Mouse (Mus musculus) ES-E14 (cell line): ENCODE measurements around the gene Cfp.

Experiments used
- CHD2 ChIP-seq: IDR thresholded peaks from 2 replicates; pipeline ENCODE4 v1.6.1; 2014; ENCODE audit warnings: mild to moderate bottlenecking, low read depth, low read length, inconsistent platforms
- HCFC1 ChIP-seq: IDR thresholded peaks from 2 replicates; pipeline ENCODE4 v1.6.1; 2012; ENCODE audit warnings: low read length, inconsistent platforms, borderline replicate concordance; ENCODE audit not compliant: insufficient read depth
- MAFK ChIP-seq: IDR thresholded peaks from 2 replicates; pipeline ENCODE4 v1.6.1; 2014; ENCODE audit warnings: mild to moderate bottlenecking, low read depth, low read length, inconsistent platforms; ENCODE audit not compliant: insufficient read depth
- ZC3H11A ChIP-seq: IDR thresholded peaks from 2 replicates; pipeline ENCODE4 v1.6.1; 2012; ENCODE audit warnings: low read depth, mild to moderate bottlenecking, inconsistent platforms, low read length, borderline replicate concordance
- ZNF384 ChIP-seq: IDR thresholded peaks from 2 replicates; pipeline ENCODE4 v1.6.1; 2012; ENCODE audit warnings: low read depth, low read length, inconsistent platforms

DNA sequence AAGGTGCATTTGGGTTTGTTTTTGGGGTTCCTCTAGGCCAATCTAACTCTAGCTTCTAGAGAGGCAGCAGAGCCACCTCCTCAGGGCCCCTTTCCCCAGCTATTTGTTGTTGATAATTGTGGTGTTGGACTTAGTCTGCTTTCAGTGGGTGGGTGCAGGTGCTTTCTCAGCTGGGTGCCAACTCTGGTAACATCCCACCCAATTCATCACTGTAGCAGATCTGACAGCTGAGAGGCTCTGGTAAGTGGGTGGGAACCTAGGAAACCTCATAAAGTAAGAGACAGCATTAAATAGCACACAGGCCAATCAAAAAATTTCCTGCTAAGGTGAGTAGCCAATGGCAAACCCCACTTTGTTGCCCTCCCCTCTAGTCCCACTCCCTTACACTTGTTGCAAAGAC, 6.4 kb downstream of the Cfp start:
- TF ChIP-seq ZC3H11A (no peak), CHD2 (no peak), HCFC1 (no peak), MAFK (no peak), ZNF384 (no peak)
